17 mouse cellular contexts compared by ENCODE assay signal in genomic region chr11:88463951-88464350, GRCm38 (mm10).
A peak's percentile ranks its signal among the peaks of the same experiment; 100 is the strongest.
DNase-seq lines count a peak whose midpoint lies in the region; ATAC-seq and TF ChIP-seq lines count a peak whose summit lies in the region.
"Had no signal": no experiment of that assay in that cellular context is flagged by ENCODE, and none has a peak within 500 bp of the region (broad histone marks: within the 10 kb centered on the region; RNA-seq: fewer than 3 reads in every experiment).

No protein-coding gene starts in this region.

- no peak overlapping the region for H3K4me2 ChIP-seq in forebrain, embryonic 11.5 days (ENCODE audit: low read depth, low read length, severe bottlenecking)
- H3K4me2 ChIP-seq in forebrain, postnatal 0 days (ENCODE audit: low read depth) = no peak overlapping the region
- no peak overlapping the region for H3K4me2 ChIP-seq in kidney, embryonic 15.5 days
- no peak overlapping the region for H3K4me2 ChIP-seq in kidney, embryonic 16.5 days (replicated peaks; ENCODE audit: low read depth, low read length)
- no peak overlapping the region for H3K4me2 ChIP-seq in hindbrain, embryonic 13.5 days
- no peak overlapping the region for H3K4me2 ChIP-seq in midbrain, embryonic 14.5 days (ENCODE audit: low read length)
- H3K4me2 ChIP-seq: limb, embryonic 15.5 days had no signal

- H3K4me3 ChIP-seq in forebrain, embryonic 11.5 days (ENCODE audit: low read depth, low read length) = no peak overlapping the region
- H3K4me3 ChIP-seq in forebrain, postnatal 0 days (ENCODE audit: low read depth, low read length) = no peak overlapping the region
- no peak overlapping the region for H3K4me3 ChIP-seq in kidney, embryonic 15.5 days (replicated peaks)
- no peak overlapping the region for H3K4me3 ChIP-seq in kidney, embryonic 16.5 days (ENCODE audit: low read length)
- H3K4me3 ChIP-seq in hindbrain, embryonic 13.5 days = no peak overlapping the region
- H3K4me3 ChIP-seq in midbrain, embryonic 14.5 days (replicated peaks; ENCODE audit: low read depth, low read length) = no peak overlapping the region
- H3K4me3 ChIP-seq: gastrocnemius, adult 2 months; limb, embryonic 15.5 days had no signal

- no peak for DNase-seq in forebrain, embryonic 11.5 days (ENCODE audit: low spot score)
- DNase-seq in forebrain, postnatal 0 days = no peak
- DNase-seq in midbrain, embryonic 14.5 days = no peak
- no peak for DNase-seq in cerebellum, postnatal 36 days
- no peak for DNase-seq in gastrocnemius, postnatal 10 days
- DNase-seq: adrenal gland, postnatal 36 days; cerebellum, postnatal 10 days; gastrocnemius, adult 2 months; kidney, postnatal 10 days; liver, postnatal 0 days; right cerebral cortex, adult 18-20 months; spleen, adult 18-20 months had no signal

- 0 out of 2 replicates have a peak overlapping the region, but pooled peaks have one; percentile 8 for H3K27ac ChIP-seq in forebrain, embryonic 11.5 days (ENCODE audit: low read depth, low read length)
- H3K27ac ChIP-seq in forebrain, postnatal 0 days (ENCODE audit: low read depth, low read length) = no peak overlapping the region
- 0 out of 2 replicates have a peak overlapping the region, but pooled peaks have one; percentile 33 for H3K27ac ChIP-seq in kidney, embryonic 15.5 days
- no peak overlapping the region for H3K27ac ChIP-seq in kidney, embryonic 16.5 days (ENCODE audit: low read length)
- H3K27ac ChIP-seq in hindbrain, embryonic 13.5 days = peak overlapping the region; percentile 89
- H3K27ac ChIP-seq in midbrain, embryonic 14.5 days (replicated peaks; ENCODE audit: low read depth, low read length) = peak overlapping the region; percentile 58
- H3K27ac ChIP-seq: gastrocnemius, adult 2 months; limb, embryonic 15.5 days had no signal

- no peaks in the 10 kb centered on the region for H3K27me3 ChIP-seq in forebrain, embryonic 11.5 days (ENCODE audit: control insufficient read depth, insufficient read depth, low read length)
- H3K27me3 ChIP-seq in forebrain, postnatal 0 days (ENCODE audit: insufficient read depth, low read length) = no peaks in the 10 kb centered on the region
- no peaks in the 10 kb centered on the region for H3K27me3 ChIP-seq in kidney, embryonic 15.5 days
- H3K27me3 ChIP-seq in kidney, embryonic 16.5 days (ENCODE audit: insufficient read depth, low read length) = no peaks in the 10 kb centered on the region
- H3K27me3 ChIP-seq in hindbrain, embryonic 13.5 days = no peaks in the 10 kb centered on the region
- H3K27me3 ChIP-seq in midbrain, embryonic 14.5 days (ENCODE audit: control insufficient read depth, insufficient read depth, low read length) = no peaks in the 10 kb centered on the region
- H3K27me3 ChIP-seq: CH12.LX; limb, embryonic 15.5 days had no signal

- no peaks in the 10 kb centered on the region for H3K9me3 ChIP-seq in forebrain, embryonic 11.5 days (ENCODE audit: control insufficient read depth, low read length)
- H3K9me3 ChIP-seq in forebrain, postnatal 0 days (ENCODE audit: low read length) = no peaks in the 10 kb centered on the region
- H3K9me3 ChIP-seq in kidney, embryonic 15.5 days (replicated peaks) = no peaks in the 10 kb centered on the region
- no peaks in the 10 kb centered on the region for H3K9me3 ChIP-seq in kidney, embryonic 16.5 days (ENCODE audit: low read length)
- no peaks in the 10 kb centered on the region for H3K9me3 ChIP-seq in hindbrain, embryonic 13.5 days
- H3K9me3 ChIP-seq in midbrain, embryonic 14.5 days (ENCODE audit: control insufficient read depth, low read length) = no peaks in the 10 kb centered on the region
- H3K9me3 ChIP-seq: limb, embryonic 15.5 days had no signal

- 86% methylated on average over 6 of the region's 6 CpGs for WGBS in forebrain, embryonic 11.5 days
- WGBS in forebrain, postnatal 0 days = 55% methylated on average over 6 of the region's 6 CpGs
- WGBS in kidney, embryonic 15.5 days = 48% methylated on average over 6 of the region's 6 CpGs
- 49% methylated on average over 6 of the region's 6 CpGs for WGBS in kidney, embryonic 16.5 days
- WGBS in hindbrain, embryonic 13.5 days = 58% methylated on average over 6 of the region's 6 CpGs
- WGBS in midbrain, embryonic 14.5 days = 68% methylated on average over 6 of the region's 6 CpGs

- no peak for TF ChIP-seq CTCF in forebrain, postnatal 0 days (IDR thresholded peaks at IDR 0.05; ENCODE audit: low read depth)

- H3K36me3 ChIP-seq in forebrain, embryonic 11.5 days (ENCODE audit: control insufficient read depth, insufficient read depth, low read length) = no peaks in the 10 kb centered on the region
- H3K36me3 ChIP-seq in forebrain, postnatal 0 days (ENCODE audit: insufficient read depth) = no peaks in the 10 kb centered on the region
- H3K36me3 ChIP-seq in kidney, embryonic 15.5 days = no peaks in the 10 kb centered on the region
- H3K36me3 ChIP-seq in kidney, embryonic 16.5 days (ENCODE audit: insufficient read depth, low read length) = 0 out of 2 replicates have a peak, but pooled peaks cover 3% of the 10 kb centered on the region
- no peaks in the 10 kb centered on the region for H3K36me3 ChIP-seq in hindbrain, embryonic 13.5 days
- no peaks in the 10 kb centered on the region for H3K36me3 ChIP-seq in midbrain, embryonic 14.5 days (ENCODE audit: control insufficient read depth, insufficient read depth, low read length)
- H3K36me3 ChIP-seq: limb, embryonic 15.5 days had no signal

- ATAC-seq in forebrain, embryonic 11.5 days (replicated peaks; ENCODE audit: low FRiP score) = no peak
- no peak for ATAC-seq in forebrain, postnatal 0 days
- ATAC-seq in kidney, embryonic 15.5 days (replicated peaks; ENCODE audit: low FRiP score) = no peak
- ATAC-seq in kidney, embryonic 16.5 days (ENCODE audit: low FRiP score, low TSS enrichment) = no peak
- ATAC-seq in hindbrain, embryonic 13.5 days (ENCODE audit: low FRiP score) = no peak
- no peak for ATAC-seq in midbrain, embryonic 14.5 days (ENCODE audit: low FRiP score, low TSS enrichment)
- ATAC-seq: liver, postnatal 0 days had no signal

- no peak overlapping the region for H3K9ac ChIP-seq in forebrain, embryonic 11.5 days (ENCODE audit: low read length)
- H3K9ac ChIP-seq in forebrain, postnatal 0 days = no peak overlapping the region
- no peak overlapping the region for H3K9ac ChIP-seq in kidney, embryonic 15.5 days
- H3K9ac ChIP-seq in kidney, embryonic 16.5 days (replicated peaks; ENCODE audit: low read length) = no peak overlapping the region
- no peak overlapping the region for H3K9ac ChIP-seq in hindbrain, embryonic 13.5 days
- no peak overlapping the region for H3K9ac ChIP-seq in midbrain, embryonic 14.5 days (replicated peaks; ENCODE audit: low read length)
- H3K9ac ChIP-seq: limb, embryonic 15.5 days; liver, postnatal 0 days had no signal

- H3K4me1 ChIP-seq in forebrain, embryonic 11.5 days (replicated peaks; ENCODE audit: control insufficient read depth, insufficient read depth, low read length) = peaks cover 30% of the 10 kb centered on the region
- peaks cover 2% of the 10 kb centered on the region; the same call in 1 of the 2 replicates for H3K4me1 ChIP-seq in forebrain, postnatal 0 days (ENCODE audit: insufficient read depth)
- H3K4me1 ChIP-seq in kidney, embryonic 15.5 days = peaks cover 68% of the 10 kb centered on the region
- H3K4me1 ChIP-seq in kidney, embryonic 16.5 days (ENCODE audit: insufficient read depth, low read length) = peaks cover 55% of the 10 kb centered on the region
- H3K4me1 ChIP-seq in hindbrain, embryonic 13.5 days (replicated peaks) = peaks cover 84% of the 10 kb centered on the region
- H3K4me1 ChIP-seq in midbrain, embryonic 14.5 days (ENCODE audit: control insufficient read depth, insufficient read depth, low read length) = peaks cover 52% of the 10 kb centered on the region

Comparison
In these comparisons a context has a peak if more than half of its experiments do, and no peak if none do; other contexts are left out.
1. H3K27ac ChIP-seq: peak in forebrain, embryonic 11.5 days (single experiment), kidney, embryonic 15.5 days (single experiment), hindbrain, embryonic 13.5 days (single experiment) and midbrain, embryonic 14.5 days (single experiment); none in forebrain, postnatal 0 days (single experiment) and kidney, embryonic 16.5 days (single experiment).